Mouse (Mus musculus) gastrocnemius, adult 2 months (tissue): ENCODE data around the gene 1810009A15Rik. TPM values are rescaled to one million over a fixed set of nuclear protein-coding genes. Genes with fewer than 3 reads are reported as not detected.

Experiments used
- DNase-seq: peaks from one replicate; pipeline ENCODE4 v3.0.0; 2022
- H3K27ac ChIP-seq: fragments of 200-600 bp; 2 replicates; pipeline ENCODE4 v1.8.1; 2022; ENCODE audit warnings: mild to moderate bottlenecking
- H3K4me3 ChIP-seq: fragments of 200-600 bp; 2 replicates; pipeline ENCODE4 v1.8.1; 2022; ENCODE audit warnings: mild to moderate bottlenecking, moderate library complexity
- CTCF ChIP-seq: fragments of 200-600 bp; IDR thresholded peaks from 2 replicates; pipeline ENCODE4 v1.8.1; 2022; ENCODE audit warnings: antibody characterized with exemption, mild to moderate bottlenecking, moderate library complexity
- intact Hi-C: fragments of 180-260 bp; cut with DNase I; formaldehyde crosslinking; loops from one replicate; pipeline ENCODE4 v1.15.1; 2025
- total RNA-seq, 2 experiments: library from RNA; stranded (reverse); gene quantifications; 2 replicates each; pipeline ENCODE4 v1.2.3; 2021

1810009A15Rik gene
- total RNA-seq, 2 experiments from 2014 or later = 11.8 to 13.5 TPM

GRCm38 (mm10) chr19:8908531-8908930 lies 19.9 kb downstream of the 1810009A15Rik start:
- intact Hi-C loops = no loop called here
- DNase-seq = no peak
- H3K27ac ChIP-seq = no peak overlapping the region
- no peak overlapping the region for H3K4me3 ChIP-seq
- no peak for TF ChIP-seq CTCF

GRCm38 (mm10) chr19:8911810-8912209 lies 23.2 kb downstream of the 1810009A15Rik start:
- intact Hi-C loops = no loop called here
- no peak for TF ChIP-seq CTCF

GRCm38 (mm10) chr19:8914212-8914611 lies 25.6 kb downstream of the 1810009A15Rik start:
- no peak for TF ChIP-seq CTCF
- no peak overlapping the region for H3K4me3 ChIP-seq
- no peak overlapping the region for H3K27ac ChIP-seq
- intact Hi-C loops = no loop called here
- DNase-seq = no peak

More at GRCm38 (mm10) chr19:8911810-8912209, 23.2 kb downstream of the 1810009A15Rik start:
- H3K27ac ChIP-seq = no peak overlapping the region
- DNase-seq = no peak
- no peak overlapping the region for H3K4me3 ChIP-seq

GRCm38 (mm10) chr19:8919000-8919399 lies 30.3 kb downstream of the 1810009A15Rik start:
- no peak overlapping the region for H3K27ac ChIP-seq
- intact Hi-C loops = loop anchor here (2.0 kb wide), 1 partner anchor 20 kb away; the partner anchor contains the start of gene Ganab
- no peak for TF ChIP-seq CTCF
- no peak for DNase-seq
- no peak overlapping the region for H3K4me3 ChIP-seq

GRCm38 (mm10) chr19:8919684-8920072 lies 31.0 kb downstream of the 1810009A15Rik start:
- peak overlapping the region; percentile 96 for H3K27ac ChIP-seq
- H3K4me3 ChIP-seq = peak overlapping the region; percentile 83
- intact Hi-C loops = loop anchor here (2.0 kb wide), 2 partner anchors 21 to 47 kb away; partner anchors contain the start of genes Eef1g and Ganab
- no peak for DNase-seq
- no peak for TF ChIP-seq CTCF

- TF ChIP-seq CTCF = no peak
- Histone ChIP-seq H3K27ac (peak within 1 kb of the TSS; percentile 96), H3K4me3 (peak within 1 kb of the TSS; percentile 83)
- DNase-seq = peak; percentile 98
- intact Hi-C loops = loop anchor here (2.0 kb wide), 1 partner anchor 47 kb away; the partner anchor contains the start of gene Eef1g
Measured at GRCm38 (mm10) chr19:8920073-8920736, 31.6 kb downstream of the 1810009A15Rik start, which contains the start of gene B3gat3. B3gat3 (plus strand) TSS chr19:8920374.

GRCm38 (mm10) chr19:8920836-8921291 lies 32.2 kb downstream of the 1810009A15Rik start:
- intact Hi-C loops = loop anchor here (2.0 kb wide), 1 partner anchor 46 kb away; the partner anchor contains the start of gene Eef1g
- no peak for TF ChIP-seq CTCF

GRCm38 (mm10) chr19:8921741-8922140 lies 33.1 kb downstream of the 1810009A15Rik start:
- intact Hi-C loops = loop anchor here (2.0 kb wide), 1 partner anchor 45 kb away; the partner anchor contains the start of gene Eef1g
- no peak for TF ChIP-seq CTCF
- peak overlapping the region; percentile 83 for H3K4me3 ChIP-seq
- H3K27ac ChIP-seq = peak overlapping the region; percentile 96; the same call in 1 of the 2 replicates
- no peak for DNase-seq

More at GRCm38 (mm10) chr19:8920836-8921291, 32.2 kb downstream of the 1810009A15Rik start:
- Histone ChIP-seq H3K4me3 (peak overlapping the region; percentile 83), H3K27ac (peak overlapping the region; percentile 96)
- no peak for DNase-seq

- DNase-seq = no peak
- intact Hi-C loops = loop anchor here (5.0 kb wide), 1 partner anchor 34 kb away; the partner anchor contains the start of gene Ints5
- TF ChIP-seq CTCF = no peak
- Histone ChIP-seq H3K4me3 (no peak overlapping the region), H3K27ac (no peak overlapping the region)
Measured at GRCm38 (mm10) chr19:8926766-8927165, 38.1 kb downstream of the 1810009A15Rik start.

GRCm38 (mm10) chr19:8927891-8928525 lies 39.4 kb downstream of the 1810009A15Rik start:
- Histone ChIP-seq H3K27ac (peak overlapping the region; percentile 96; the same call in 1 of the 2 replicates), H3K4me3 (no peak overlapping the region)
- no peak for TF ChIP-seq CTCF
- DNase-seq = no peak
- intact Hi-C loops = loop anchor here (5.0 kb wide), 1 partner anchor 36 kb away; the partner anchor contains the start of gene Ints5

- Histone ChIP-seq H3K27ac (peak overlapping the region; percentile 96), H3K4me3 (peak overlapping the region; percentile 90)
- intact Hi-C loops = loop anchor here (5.0 kb wide), 1 partner anchor 36 kb away; the partner anchor contains the start of gene Ints5
- no peak for DNase-seq
- no peak for TF ChIP-seq CTCF
Measured at GRCm38 (mm10) chr19:8928689-8929223, 40.1 kb downstream of the 1810009A15Rik start.
